Mouse (Mus musculus) heart, embryonic 14.5 days (tissue): ENCODE results near the gene St3gal4. TPM values are rescaled to one million over a fixed set of nuclear protein-coding genes. Genes with fewer than 3 reads are reported as not detected.
A peak's percentile ranks its signal among the peaks of the same experiment; 100 is the strongest.

ENCODE experiments used
- ATAC-seq: fragments of 200-750 bp; cut with Nextera tagmentation; 2 replicates; pipeline ENCODE4 v1.8.0; 2017; ENCODE audit warnings: low read depth, moderate TSS enrichment; ENCODE audit not compliant: insufficient number of reproducible peaks, insufficient read depth, low FRiP score
- H3K27ac ChIP-seq, 2 experiments: fragments of 200-500 bp in 1 of 2; fragments of 300-500 bp in 1 of 2; sonication (generic) in 1 of 2; replicated peaks in 1 of 2; 2 replicates each; pipeline ENCODE4 v1.5.1; 2012 to 2014; ENCODE audit warnings: low read depth in 2 of 2, low read length in 2 of 2, control low read depth in 1 of 2, mild to moderate bottlenecking in 1 of 2, mixed read lengths in 1 of 2; ENCODE audit not compliant: control insufficient read depth in 1 of 2, insufficient read depth in 1 of 2
- H3K27me3 ChIP-seq: fragments of 300-500 bp; sonication (generic); 2 replicates; pipeline ENCODE4 v1.6.1; 2014; ENCODE audit warnings: mild to moderate bottlenecking, low read length, control low read depth; ENCODE audit not compliant: control insufficient read depth, insufficient read depth
- H3K36me3 ChIP-seq: fragments of 300-500 bp; sonication (generic); 2 replicates; pipeline ENCODE4 v1.6.1; 2014; ENCODE audit warnings: mild to moderate bottlenecking, control low read depth, low read length, mixed read lengths; ENCODE audit not compliant: control insufficient read depth, insufficient read depth
- H3K4me1 ChIP-seq, 2 experiments: fragments of 200-500 bp in 1 of 2; fragments of 300-500 bp in 1 of 2; sonication (generic) in 1 of 2; 2 replicates each; pipeline ENCODE4 v1.6.1; 2012 to 2014; ENCODE audit warnings: low read length in 2 of 2, control low read depth in 1 of 2, mixed read lengths in 1 of 2; ENCODE audit not compliant: control insufficient read depth in 2 of 2, insufficient read depth in 2 of 2
- H3K4me2 ChIP-seq: fragments of 300-500 bp; sonication (generic); 2 replicates; pipeline ENCODE4 v1.6.1; 2014; ENCODE audit warnings: mild to moderate bottlenecking, low read length
- H3K4me3 ChIP-seq, 2 experiments: fragments of 200-500 bp in 1 of 2; fragments of 300-500 bp in 1 of 2; sonication (generic) in 1 of 2; 2 replicates each; pipeline ENCODE4 v1.5.1; 2012 to 2014; ENCODE audit warnings: low read length in 2 of 2, mild to moderate bottlenecking in 2 of 2, control low read depth in 1 of 2, low read depth in 1 of 2, moderate library complexity in 1 of 2; ENCODE audit not compliant: control insufficient read depth in 1 of 2, insufficient read depth in 1 of 2
- H3K9ac ChIP-seq: fragments of 300-500 bp; sonication (generic); 2 replicates; pipeline ENCODE4 v1.6.1; 2014; ENCODE audit warnings: mild to moderate bottlenecking, low read length
- H3K9me3 ChIP-seq: fragments of 300-500 bp; sonication (generic); 2 replicates; pipeline ENCODE4 v1.6.1; 2016; ENCODE audit warnings: low read length, control low read depth; ENCODE audit not compliant: control insufficient read depth
- WGBS: fragments of 180-500 bp; shearing (Covaris S2); extraction: QIAGEN DNeasy Blood & Tissue Kit; methylation state at CpG from one replicate; pipeline ENCODE4 v1.1.7; 2014; 5-methylcytosine and 5-hydroxymethylcytosine counted together
- polyA plus RNA-seq: library from polyadenylated mRNA; unstranded; fragments of >200 nt; fragmentation: Nextera tagmentation; extraction: Ambion mirVana; gene quantifications from 2 replicates; pipeline ENCODE4 v1.2.1, GENCODE M21; 2014

St3gal4 gene
- polyA plus RNA-seq, 1 experiment from 2014 or later, result 22.9 TPM

GRCm38 (mm10) chr9:35127561-35127960 is 8.5 kb upstream of the St3gal4 start:
- H3K27me3 ChIP-seq, result no peaks in the 10 kb centered on the region
- H3K4me3 ChIP-seq, result no peak overlapping the region
- peaks cover 13 to 27% of the 10 kb centered on the region in 2 experiments; a peak in 3 of 4 replicates for H3K4me1 ChIP-seq
- WGBS, result 87% methylated on average over 5 of the region's 5 CpGs
- ATAC-seq, result no peak
- H3K9ac ChIP-seq, result no peak overlapping the region
- peaks cover 32% of the 10 kb centered on the region for H3K36me3 ChIP-seq
- peak overlapping the region in 1 of 2 experiments; percentile 23; a peak in 1 of 4 replicates for H3K27ac ChIP-seq
- no peaks in the 10 kb centered on the region for H3K9me3 ChIP-seq
- no peak overlapping the region for H3K4me2 ChIP-seq

- H3K9me3 ChIP-seq, result no peaks in the 10 kb centered on the region
- peak overlapping the region; percentile 23 to 49; a peak in 2 of 4 replicates for H3K27ac ChIP-seq
- no peak overlapping the region for H3K9ac ChIP-seq
- WGBS, result 63% methylated on average over 6 of the region's 6 CpGs
- H3K4me1 ChIP-seq, result peaks cover 13 to 28% of the 10 kb centered on the region in 2 experiments; a peak in 3 of 4 replicates
- H3K4me2 ChIP-seq, result no peak overlapping the region
- H3K27me3 ChIP-seq, result no peaks in the 10 kb centered on the region
- H3K36me3 ChIP-seq, result peaks cover 32% of the 10 kb centered on the region
- H3K4me3 ChIP-seq, result no peak overlapping the region
- ATAC-seq, result no peak
Observed at GRCm38 (mm10) chr9:35127147-35127546, 8.1 kb upstream of the St3gal4 start.

GRCm38 (mm10) chr9:35124678-35124955 is 5.5 kb upstream of the St3gal4 start:
- H3K4me2 ChIP-seq, result no peak overlapping the region
- H3K27ac ChIP-seq, result no peak overlapping the region
- ATAC-seq, result no peak
- no peaks in the 10 kb centered on the region for H3K27me3 ChIP-seq
- no peaks in the 10 kb centered on the region for H3K9me3 ChIP-seq
- no peak overlapping the region for H3K9ac ChIP-seq
- no peak overlapping the region for H3K4me3 ChIP-seq
- peaks cover 35% of the 10 kb centered on the region for H3K36me3 ChIP-seq
- WGBS, result 88% methylated on average over 8 of the region's 8 CpGs
- peaks cover 9 to 28% of the 10 kb centered on the region in 2 experiments for H3K4me1 ChIP-seq

GRCm38 (mm10) chr9:35123804-35124677 is 5.0 kb upstream of the St3gal4 start:
- 56% methylated on average over 11 of the region's 11 CpGs for WGBS
- Histone ChIP-seq H3K36me3 (peaks cover 35% of the 10 kb centered on the region), H3K27ac (peak overlapping the region; percentile 2 to 37; a peak in 2 of 4 replicates), H3K27me3 (no peaks in the 10 kb centered on the region), H3K4me1 (peaks cover 6 to 26% of the 10 kb centered on the region in 2 experiments), H3K4me2 (no peak overlapping the region), H3K9me3 (no peaks in the 10 kb centered on the region), H3K4me3 (no peak overlapping the region), H3K9ac (no peak overlapping the region)
- no peak for ATAC-seq

GRCm38 (mm10) chr9:35123456-35123803 is 4.4 kb upstream of the St3gal4 start:
- H3K9ac ChIP-seq, result no peak overlapping the region
- WGBS, result 64% methylated on average over 2 of the region's 2 CpGs
- no peak for ATAC-seq
- peak overlapping the region; percentile 18 to 37; a peak in 1 of 4 replicates for H3K27ac ChIP-seq
- H3K36me3 ChIP-seq, result peaks cover 35% of the 10 kb centered on the region
- H3K4me3 ChIP-seq, result no peak overlapping the region
- no peak overlapping the region for H3K4me2 ChIP-seq
- no peaks in the 10 kb centered on the region for H3K9me3 ChIP-seq
- H3K27me3 ChIP-seq, result no peaks in the 10 kb centered on the region
- peaks cover 2 to 20% of the 10 kb centered on the region in 2 experiments; a peak in 3 of 4 replicates for H3K4me1 ChIP-seq

- Histone ChIP-seq H3K9me3 (no peaks in the 10 kb centered on the region), H3K27ac (peak overlapping the region; percentile 18 to 37; a peak in 2 of 4 replicates), H3K9ac (no peak overlapping the region), H3K4me1 (peaks cover 4 to 19% of the 10 kb centered on the region in 2 experiments), H3K4me2 (no peak overlapping the region), H3K4me3 (no peak overlapping the region), H3K36me3 (peaks cover 35% of the 10 kb centered on the region), H3K27me3 (no peaks in the 10 kb centered on the region)
- ATAC-seq, result no peak
- 60% methylated on average over 5 of the region's 5 CpGs for WGBS
Observed at GRCm38 (mm10) chr9:35122551-35123266, 3.6 kb upstream of the St3gal4 start.

GRCm38 (mm10) chr9:35118563-35118962 is 505 bp downstream of the St3gal4 start:
- Histone ChIP-seq H3K9me3 (no peaks in the 10 kb centered on the region), H3K36me3 (0 out of 2 replicates have a peak, but pooled peaks cover 5% of the 10 kb centered on the region), H3K4me1 (peaks cover 9 to 22% of the 10 kb centered on the region in 2 experiments), H3K27me3 (no peaks in the 10 kb centered on the region), H3K27ac (no peak overlapping the region), H3K9ac (no peak overlapping the region), H3K4me3 (no peak overlapping the region), H3K4me2 (no peak overlapping the region)
- 86% methylated on average over 2 of the region's 2 CpGs for WGBS
- ATAC-seq, result no peak
